Mouse (Mus musculus) lung, adult 2 months (tissue): ENCODE measurements at regions not wholly inside any gene's neighbourhood (a gene's known extent, or its start where the extent isn't known, plus 50 kb on each side); places are given as distances from the start of the nearest gene placed in this dataset.

Source experiments
- CTCF ChIP-seq: fragments of 200-500 bp; IDR thresholded peaks from 2 replicates; pipeline ENCODE4 v1.5.1; 2011; ENCODE audit warnings: mild to moderate bottlenecking, low read length, control low read depth; ENCODE audit not compliant: insufficient read depth
- POLR2A ChIP-seq: fragments of 200-500 bp; IDR thresholded peaks from 2 replicates; pipeline ENCODE4 v1.6.1; 2011; ENCODE audit warnings: low read depth, mild to moderate bottlenecking, control low read depth, low read length, borderline replicate concordance; ENCODE audit errors: extremely low read depth

DNA sequence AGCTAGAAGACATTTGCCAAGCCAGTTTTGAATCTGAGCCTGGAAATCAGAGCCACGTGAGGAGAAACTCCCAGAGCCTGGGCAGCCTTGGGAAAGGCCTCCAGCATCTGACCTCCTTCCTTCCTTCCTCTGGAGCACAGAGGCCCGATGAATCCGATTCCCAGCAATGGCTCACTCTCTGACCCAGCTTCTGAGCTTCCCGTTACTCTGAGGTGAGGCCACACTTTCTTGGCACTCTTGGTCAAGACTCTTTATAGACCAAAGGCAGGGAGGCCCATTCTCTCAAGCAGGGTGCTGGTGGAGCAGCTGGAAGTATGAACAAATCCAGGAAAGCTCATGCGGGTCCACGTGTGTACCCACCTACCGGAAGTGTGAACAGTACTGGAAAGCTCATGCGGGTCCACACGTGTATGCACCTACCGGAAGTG is 71.6 kb upstream of the Galnt15 start:
- TF ChIP-seq CTCF (no peak), POLR2A (no peak)
